Mouse (Mus musculus) skeletal muscle tissue, adult 2 months (tissue): ENCODE measurements around the gene Slc26a6.

Source experiments
- DNase-seq: peaks from one replicate; pipeline ENCODE4 v3.0.0-alpha.2; 2012; ENCODE audit warnings: low read depth, low spot score

Gene Slc26a6

DNA sequence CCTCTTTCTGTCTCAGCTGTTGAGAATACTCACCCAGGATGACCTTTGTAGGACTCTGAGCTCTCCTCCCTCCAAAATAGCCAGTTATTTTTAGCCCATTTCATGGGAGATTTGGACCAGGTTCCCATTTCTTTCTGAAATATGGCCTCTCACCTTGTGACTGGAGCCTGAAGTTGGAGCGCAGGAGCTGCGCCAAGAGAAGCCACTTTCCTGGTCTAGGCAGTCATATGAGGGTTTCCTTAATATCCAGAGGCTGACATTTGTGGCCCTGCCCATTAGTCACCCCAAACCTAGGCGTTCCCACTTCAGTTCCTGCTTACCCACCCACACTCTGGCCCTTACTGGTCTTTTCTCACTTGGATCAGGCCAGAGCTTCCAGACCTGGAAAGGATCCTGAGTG lies at the start of gene Slc26a6:
Slc26a6 (plus strand) TSS at position 308 of the 400 bp plus-strand sequence.
- DNase-seq: peak; percentile 87

DNA sequence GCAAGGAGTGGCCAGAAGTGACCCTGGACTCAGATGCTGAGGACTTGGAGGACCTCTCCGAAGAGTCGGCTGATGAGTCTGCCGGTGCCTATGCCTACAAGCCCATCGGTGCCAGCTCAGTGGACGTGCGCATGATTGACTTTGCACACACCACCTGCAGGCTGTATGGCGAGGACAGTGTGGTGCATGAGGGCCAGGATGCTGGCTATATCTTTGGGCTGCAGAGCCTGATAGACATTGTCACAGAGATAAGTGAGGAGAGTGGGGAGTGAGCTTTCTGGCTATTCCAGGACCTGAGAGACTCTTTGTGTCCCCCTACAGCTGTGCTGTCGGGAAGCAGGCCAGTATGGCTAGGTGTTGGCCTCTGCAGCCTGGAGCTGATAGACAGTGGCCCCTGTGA lies 47.3 kb upstream of the Slc26a6 start:
- no peak for DNase-seq

DNA sequence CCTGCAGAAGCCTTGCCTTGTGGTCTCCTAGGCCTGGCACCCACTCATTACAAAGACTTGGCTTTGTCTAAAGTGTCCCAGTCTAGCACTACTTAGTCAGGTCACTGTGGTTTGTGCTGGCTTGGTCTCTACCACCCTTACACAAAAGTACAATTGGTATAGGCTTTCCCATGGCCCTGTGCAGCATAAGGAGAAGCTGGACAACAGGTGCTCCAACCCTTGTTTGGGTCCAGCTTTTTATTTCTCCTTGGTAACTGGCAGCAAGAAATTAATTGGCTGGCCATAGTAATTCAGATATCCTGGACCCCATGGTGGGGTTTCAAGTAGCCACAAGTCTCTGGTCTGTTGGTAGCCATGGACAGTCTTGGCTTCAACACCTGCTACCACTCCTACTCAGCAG lies 46.7 kb upstream of the Slc26a6 start:
- DNase-seq: no peak

DNA sequence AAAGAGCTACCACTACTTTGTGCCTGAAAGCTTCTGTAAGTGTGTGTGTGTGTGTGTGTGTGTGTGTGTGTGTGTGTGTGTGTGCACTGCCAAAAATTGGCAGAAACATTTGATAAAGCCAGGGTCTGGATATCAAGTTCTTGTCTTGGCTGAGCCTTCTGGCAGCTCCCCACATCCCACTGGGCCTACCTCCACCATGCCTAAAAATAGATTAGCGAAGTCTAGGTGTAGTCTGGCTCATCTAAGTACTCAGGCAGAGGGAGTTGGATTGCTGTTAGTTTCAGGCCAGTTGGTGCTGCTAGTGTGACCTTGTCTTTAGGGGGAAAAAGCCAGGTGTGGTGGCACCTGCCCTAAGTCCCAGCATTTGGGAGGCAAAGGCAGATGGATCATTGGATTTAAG lies 46.3 kb upstream of the Slc26a6 start:
- peak; percentile 88 for DNase-seq

DNA sequence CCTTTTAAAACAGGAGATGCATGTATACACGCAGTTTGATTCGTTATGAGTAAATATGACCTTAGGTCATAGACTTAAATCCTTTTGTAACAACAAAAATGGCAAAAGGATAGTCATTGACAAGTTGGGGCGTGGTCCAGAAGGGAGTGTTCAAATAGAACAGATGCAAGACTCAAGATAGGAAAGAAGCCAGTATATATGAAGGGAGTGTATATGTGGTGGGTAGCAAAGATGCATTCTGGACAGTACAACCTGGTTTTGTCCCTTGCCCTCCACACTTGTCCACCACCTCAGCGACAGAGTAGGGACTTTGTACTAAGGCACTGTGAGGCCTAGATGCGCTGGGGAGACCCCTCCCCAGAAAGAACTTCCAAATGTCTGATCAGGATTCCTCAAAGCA lies 45.4 kb upstream of the Slc26a6 start:
- no peak for DNase-seq

DNA sequence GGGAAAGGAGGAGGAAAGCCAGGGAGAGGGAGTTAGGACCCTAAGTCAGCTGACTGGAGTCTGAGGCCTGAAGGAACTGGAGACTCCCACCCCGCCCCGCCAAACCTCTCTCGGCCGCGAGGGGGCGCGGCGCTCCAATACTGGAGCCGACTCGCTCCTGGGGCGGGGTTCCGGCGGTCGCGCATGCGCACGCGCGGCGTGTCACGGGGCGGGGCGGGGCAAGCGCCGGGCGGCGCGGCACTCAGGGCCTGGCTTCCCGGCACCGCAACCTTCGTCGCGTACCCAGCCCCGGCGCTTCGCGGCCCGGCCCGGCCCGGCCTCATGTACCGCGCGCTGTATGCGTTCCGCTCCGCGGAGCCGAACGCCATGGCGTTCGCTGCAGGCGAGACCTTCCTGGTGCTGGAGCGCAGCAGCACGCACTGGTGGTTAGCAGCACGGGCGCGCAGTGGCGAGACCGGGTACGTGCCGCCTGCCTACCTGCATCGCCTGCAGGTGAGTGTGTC lies 44.9 kb upstream of the Slc26a6 start, which contains the start of gene Nckipsd:
Nckipsd (plus strand) TSS at position 206 of the 503 bp plus-strand sequence.
- DNase-seq: peak; percentile 86

DNA sequence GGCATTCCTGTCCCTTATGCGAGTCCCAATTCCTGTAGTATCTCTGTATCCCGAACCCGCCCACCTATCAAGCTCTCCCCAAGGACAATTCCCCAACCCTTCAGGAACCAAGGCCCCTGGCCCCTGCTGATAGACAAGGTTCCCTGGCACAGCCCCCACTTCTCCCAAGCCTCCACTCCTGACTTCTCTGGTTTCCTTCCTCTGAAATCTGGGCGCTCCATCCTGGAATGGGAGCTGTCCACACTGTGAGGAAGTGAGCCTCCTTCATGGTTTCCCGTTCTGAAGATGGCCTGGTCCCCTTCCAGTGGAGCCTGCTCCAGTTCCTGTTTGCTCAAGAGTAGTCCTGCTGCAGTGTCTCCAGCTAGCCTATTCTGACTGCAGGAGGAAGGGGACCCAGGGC lies 43.9 kb upstream of the Slc26a6 start:
- no peak for DNase-seq

DNA sequence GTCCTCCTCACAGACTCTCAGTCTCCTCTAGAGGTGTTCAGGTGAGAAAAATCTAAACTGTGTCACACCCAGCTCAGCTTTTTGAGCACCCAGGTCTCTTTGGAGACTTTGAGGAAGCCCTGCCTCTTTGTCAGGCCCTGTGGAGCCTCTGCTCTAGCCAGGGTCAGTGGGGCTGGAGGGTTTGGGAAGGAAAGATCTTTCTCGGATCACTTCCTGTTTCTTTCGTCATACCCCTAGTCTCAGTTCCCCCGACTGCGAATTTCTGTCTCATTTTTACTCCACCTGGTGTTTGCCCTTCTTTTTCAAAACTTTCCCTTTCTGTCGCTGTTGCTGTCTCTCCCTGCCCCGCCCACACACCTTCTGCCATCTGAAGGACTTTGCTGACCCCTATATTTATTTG lies 43.4 kb upstream of the Slc26a6 start:
- no peak for DNase-seq

DNA sequence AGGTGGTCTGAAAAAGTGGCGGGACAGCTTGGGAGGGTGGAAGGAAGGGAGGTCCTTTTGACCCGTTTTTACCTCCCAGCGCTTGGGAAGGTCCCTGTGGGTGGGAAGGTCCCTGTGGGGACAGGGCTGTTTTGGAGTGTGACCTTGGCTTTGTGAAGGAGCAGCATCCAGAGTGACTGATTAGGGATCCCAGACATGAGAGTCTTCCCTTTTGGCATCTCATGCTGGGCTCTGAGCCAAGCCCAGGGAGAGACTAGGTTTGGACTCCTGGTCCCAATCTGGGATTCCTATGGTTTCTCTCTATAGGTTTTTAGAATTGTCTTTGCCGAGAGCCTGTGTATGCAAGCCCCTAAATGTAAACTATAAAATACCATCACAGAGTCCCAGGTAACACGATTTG lies 42.6 kb upstream of the Slc26a6 start:
- no peak for DNase-seq

DNA sequence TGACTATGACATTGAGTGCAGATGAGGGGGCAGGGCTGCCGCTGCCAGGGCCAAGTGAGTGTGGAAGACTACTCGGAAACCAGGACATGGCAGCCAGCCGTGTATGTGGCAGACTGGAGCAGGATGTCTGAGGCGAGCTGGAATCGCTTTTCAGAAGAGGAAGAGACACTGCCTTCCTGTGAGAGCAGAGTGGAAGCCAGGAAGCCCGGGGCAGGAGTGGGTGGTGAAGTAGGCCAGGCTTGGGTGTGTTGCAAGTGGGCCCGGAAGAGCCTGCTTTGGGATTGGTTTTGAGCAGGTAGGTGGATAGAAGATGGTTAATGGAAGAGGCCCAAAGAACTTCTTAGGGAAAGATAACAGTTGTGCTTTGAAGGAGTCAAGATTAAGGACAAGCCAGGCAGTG lies 37.5 kb upstream of the Slc26a6 start:
- DNase-seq: no peak

DNA sequence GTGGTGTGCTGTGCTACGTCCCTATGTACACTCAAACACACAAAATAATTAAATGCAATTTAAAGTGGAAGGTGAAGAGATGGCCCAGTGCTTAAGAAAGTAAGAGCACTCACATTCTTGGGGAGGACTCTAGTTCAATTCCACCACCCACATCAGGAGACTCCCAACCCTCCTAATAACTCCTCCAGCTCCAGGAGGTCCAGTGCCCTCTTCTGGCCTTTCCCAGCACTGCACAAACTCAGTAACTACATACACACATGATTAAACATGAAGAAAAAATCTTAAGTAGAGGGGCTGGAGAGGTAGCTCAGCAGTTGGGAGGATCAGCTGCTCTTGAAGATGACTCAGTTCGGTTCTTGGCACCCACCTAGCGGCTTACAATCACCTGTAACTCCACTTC lies 33.6 kb upstream of the Slc26a6 start:
- DNase-seq: no peak

DNA sequence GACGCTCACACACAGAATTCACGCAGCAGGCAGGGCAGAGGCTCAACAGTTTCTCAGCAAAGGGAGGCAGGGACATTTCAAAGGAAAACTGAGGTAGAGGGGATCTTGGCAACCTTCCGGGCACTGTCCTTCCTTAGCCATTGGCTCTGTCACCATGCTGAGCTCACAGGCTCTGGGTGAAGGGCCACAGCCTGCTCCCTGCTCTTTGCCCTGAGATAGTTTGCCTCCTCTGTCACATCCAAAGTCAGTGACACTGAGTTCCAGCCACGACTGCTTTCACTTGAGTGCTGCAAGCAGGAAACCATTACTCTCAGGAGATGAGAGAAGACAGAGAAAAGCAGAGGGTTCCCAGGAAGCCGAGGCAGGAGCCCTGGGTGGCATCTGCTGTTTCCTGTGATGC lies 33.0 kb upstream of the Slc26a6 start:
- no peak for DNase-seq

DNA sequence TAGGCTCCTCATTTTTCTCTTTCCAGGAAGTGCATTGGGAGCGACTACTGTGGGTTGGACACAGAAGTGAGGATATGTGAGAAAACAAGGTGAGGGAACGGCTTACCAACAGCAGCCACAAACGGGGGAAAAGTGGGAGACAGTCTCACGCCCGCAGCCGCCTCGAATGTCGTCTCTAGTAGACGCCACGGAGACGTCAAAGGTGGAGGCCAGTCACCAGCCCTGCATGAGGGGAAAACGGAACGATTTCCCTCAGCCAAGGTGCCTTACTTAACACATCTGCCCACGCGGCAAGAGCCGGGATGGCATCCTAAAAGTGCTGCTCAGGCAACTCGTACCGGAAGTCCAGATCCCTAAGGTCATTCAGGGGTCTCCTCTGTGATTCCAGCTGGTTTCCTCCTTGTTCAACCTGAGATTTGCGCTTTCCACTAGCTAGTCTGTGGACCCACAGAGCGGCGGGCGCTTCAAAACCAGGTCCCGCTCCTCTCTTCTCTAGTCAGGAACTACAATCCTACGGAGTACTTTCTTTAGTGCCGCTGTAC lies 28.9 kb upstream of the Slc26a6 start:
- DNase-seq: no peak

DNA sequence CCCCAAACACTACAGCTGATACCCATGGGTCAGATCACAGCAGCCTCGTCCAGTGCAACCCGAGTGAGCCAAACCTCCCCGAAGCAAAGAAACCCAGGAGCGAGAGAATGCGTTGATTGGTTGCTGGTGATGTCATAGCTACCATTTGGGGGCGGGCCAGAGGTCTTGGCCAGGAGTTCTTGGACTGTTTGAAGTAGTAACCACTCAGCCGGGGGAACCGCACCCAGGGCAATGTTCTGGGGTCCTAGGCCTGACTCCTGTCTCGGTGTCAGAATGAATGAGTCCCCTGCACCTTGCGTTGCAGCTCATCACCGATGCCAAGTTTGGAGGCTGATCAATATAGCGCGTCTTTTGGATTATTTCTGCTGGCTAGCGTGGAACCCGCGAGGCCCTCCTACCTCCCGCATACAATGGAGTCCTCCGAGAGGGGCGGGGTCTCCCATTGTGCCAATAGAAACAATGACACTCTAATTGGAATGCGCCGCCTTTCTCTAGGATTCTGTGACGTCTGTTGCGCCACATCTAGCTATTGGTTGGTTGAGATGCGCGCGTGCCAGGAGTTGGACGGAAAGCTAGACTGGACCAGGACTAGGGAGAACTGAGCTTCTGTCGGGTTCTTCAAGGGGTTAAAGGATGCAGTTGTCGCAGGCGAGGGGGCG lies 28.2 kb upstream of the Slc26a6 start:
- DNase-seq: no peak

DNA sequence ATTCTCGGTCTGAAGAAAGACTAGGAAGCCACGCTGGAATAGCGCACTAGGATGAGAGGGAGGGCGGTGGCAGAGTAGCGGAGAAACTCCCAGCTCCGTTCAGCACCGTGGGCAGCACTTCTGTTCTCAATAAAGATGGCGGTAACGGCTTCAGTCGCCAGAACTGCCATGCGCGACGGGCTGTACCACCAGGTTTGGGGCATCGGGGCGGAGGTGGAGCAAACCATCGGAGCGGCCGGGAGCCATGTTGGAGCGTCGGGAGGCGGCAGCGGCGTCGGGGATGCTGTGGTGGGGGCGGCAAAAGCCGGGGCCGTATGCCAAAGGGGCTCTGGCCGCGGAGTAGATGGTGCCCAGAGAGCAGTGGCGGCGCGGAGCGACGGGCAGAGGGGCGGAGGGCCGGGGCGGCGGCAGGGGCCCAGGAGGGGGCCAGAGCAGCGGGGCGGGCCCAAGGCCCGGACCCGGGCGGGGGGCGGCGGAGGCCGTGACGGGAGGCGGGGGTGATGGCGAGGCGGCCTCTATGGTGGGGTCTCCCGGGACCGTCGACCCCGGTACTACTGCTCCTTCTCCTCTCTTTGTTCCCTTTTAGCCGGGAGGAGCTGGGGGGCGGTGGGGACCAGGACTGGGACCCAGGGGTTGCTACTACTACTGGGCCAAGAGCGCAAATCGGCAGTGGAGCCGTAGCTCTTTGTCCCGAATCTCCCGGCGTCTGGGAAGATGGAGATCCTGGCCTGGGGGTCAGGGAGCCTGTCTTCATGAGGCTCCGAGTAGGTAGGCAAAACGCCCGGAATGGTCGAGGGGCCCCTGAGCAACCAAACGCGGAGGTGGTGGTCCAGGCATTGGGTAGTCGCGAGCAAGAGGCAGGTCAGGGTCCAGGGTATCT lies 27.0 kb upstream of the Slc26a6 start, which contains the start of gene Celsr3:
Celsr3 (plus strand) TSS at position 501 of the 880 bp plus-strand sequence.
- no peak for DNase-seq

DNA sequence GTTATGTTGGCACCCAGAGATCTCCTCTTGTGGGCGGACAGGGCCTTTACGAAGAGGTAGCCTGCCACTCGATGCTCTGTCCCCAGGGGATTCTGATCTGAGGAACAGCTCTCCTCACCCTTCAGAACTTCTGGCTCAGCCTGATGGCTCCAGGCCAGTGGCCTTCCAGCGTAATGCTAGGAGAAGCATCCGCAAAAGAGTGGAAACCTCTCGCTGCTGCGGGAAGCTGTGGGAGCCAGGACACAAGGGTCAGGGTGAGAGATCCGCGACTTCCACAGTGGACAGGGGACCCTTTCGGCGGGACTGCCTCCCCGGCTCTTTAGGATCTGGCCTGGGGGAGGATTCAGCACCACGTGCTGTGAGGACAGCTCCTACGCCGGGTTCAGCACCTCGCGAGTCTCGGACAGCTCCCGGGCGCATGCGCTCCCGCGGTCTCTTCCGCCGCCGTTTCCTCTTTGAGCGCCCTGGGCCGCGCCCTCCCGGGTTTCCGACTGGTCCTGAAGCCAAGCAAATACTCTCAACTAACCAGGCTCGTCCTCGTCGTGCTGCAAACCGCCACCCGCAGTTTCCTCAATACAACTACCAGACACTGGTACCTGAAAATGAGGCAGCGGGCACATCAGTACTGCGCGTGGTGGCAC lies 26.3 kb upstream of the Slc26a6 start:
- peak; percentile 66 for DNase-seq

DNA sequence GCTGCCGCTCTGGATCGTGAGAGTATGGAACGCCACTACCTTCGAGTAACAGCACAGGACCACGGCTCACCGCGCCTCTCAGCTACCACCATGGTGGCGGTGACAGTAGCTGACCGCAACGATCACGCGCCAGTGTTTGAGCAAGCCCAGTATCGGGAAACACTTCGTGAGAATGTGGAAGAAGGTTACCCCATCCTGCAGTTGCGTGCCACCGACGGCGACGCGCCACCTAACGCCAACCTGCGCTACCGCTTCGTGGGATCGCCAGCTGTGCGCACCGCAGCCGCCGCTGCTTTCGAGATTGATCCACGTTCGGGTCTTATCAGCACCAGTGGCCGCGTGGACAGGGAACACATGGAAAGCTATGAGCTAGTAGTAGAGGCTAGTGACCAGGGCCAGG lies 25.6 kb upstream of the Slc26a6 start:
- no peak for DNase-seq

DNA sequence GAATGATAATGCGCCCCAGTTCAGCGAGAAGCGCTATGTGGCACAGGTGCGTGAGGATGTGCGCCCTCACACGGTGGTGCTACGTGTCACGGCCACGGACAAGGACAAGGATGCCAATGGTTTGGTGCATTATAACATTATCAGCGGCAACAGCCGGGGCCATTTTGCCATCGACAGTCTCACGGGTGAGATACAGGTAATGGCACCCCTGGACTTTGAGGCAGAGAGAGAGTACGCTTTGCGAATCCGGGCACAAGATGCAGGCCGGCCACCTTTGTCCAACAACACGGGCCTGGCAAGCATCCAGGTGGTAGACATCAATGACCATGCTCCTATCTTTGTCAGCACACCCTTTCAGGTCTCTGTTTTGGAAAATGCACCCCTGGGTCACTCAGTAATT lies 25.2 kb upstream of the Slc26a6 start:
- DNase-seq: no peak

DNA sequence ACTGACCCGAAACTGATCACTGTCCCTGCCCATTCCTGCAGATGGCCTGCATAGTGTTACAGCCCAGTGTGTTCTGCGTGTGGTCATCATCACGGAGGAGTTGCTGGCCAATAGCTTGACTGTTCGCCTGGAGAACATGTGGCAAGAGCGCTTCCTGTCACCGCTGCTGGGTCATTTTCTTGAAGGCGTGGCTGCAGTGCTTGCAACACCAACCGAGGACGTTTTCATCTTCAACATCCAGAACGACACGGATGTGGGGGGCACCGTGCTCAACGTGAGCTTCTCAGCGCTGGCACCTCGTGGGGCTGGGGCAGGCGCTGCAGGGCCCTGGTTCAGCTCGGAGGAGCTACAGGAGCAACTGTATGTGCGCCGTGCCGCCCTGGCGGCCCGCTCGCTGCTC lies 21.4 kb upstream of the Slc26a6 start:
- no peak for DNase-seq

DNA sequence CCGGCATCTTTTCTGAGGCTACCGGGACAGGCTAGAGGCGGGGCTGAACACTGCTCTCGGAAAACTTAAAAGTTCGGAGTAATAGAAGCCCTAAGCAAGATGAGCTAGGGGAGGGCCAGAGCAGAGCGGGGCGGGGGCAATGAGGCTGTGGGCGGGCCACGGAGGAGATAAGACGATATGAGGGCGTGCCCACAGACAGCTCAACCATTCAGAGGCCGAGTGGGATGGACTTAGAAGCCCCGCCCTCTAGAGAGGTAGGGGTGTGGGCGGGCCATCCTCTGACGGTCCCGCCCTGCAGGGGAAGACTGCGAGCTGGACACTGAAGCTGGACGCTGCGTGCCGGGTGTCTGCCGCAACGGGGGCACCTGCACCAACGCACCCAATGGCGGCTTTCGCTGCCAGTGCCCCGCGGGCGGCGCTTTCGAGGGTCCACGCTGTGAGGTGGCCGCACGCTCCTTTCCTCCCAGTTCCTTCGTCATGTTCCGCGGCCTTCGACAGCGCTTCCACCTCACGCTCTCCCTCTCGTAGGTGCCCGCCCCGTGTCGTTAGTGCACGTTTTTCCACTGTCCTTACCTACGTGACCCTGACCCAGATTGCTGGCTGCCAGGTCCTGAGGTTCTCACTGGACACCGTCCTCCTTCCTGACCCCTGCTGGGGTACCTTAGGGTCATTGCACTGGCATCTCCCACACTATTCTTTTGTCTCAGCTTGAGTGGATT lies 20.5 kb upstream of the Slc26a6 start:
- DNase-seq: peak; percentile 81

DNA sequence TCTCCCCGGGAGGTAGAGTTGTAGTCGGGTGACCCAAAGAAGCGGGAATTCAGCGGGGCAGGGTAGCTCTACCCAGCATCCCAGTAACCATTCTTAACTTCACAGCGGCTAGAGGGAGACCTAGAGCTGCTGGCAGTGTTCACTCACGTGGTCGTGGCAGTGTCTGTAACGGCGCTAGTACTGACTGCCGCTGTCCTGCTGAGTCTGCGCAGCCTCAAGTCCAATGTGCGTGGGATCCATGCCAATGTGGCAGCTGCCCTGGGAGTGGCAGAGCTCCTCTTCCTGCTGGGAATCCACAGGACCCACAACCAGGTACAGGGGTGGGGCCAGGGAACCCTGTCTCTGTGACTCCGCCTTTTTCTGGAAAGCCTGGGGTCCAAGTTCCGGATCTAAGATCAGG lies 10.1 kb upstream of the Slc26a6 start:
- DNase-seq: peak; percentile 70
